Mouse (Mus musculus) megakaryocyte, embryonic 14.5 days (primary cell): ENCODE measurements at regions not wholly inside any gene's neighbourhood (a gene's known extent, or its start where the extent isn't known, plus 50 kb on each side); places are given as distances from the start of the nearest gene placed in this dataset.

ENCODE experiments used
- H3K27me3 ChIP-seq: replicated peaks from 2 replicates; pipeline ENCODE3; 2012; ENCODE audit warnings: inconsistent platforms
- H3K36me3 ChIP-seq: replicated peaks from 2 replicates; pipeline ENCODE3; 2012; ENCODE audit warnings: low read length, inconsistent platforms, mixed read lengths
- H3K4me1 ChIP-seq: 2 replicates; pipeline ENCODE4 v1.6.1; 2012; ENCODE audit warnings: inconsistent platforms
- H3K4me3 ChIP-seq: replicated peaks from 2 replicates; pipeline ENCODE3; 2012; ENCODE audit warnings: moderate library complexity, mild to moderate bottlenecking, inconsistent platforms
- H3K9me3 ChIP-seq: 2 replicates; pipeline ENCODE4 v1.6.1; 2012; ENCODE audit warnings: inconsistent platforms
- FLI1 ChIP-seq: IDR thresholded peaks from 2 replicates; pipeline ENCODE4 v1.6.1; 2012; ENCODE audit warnings: low read length, inconsistent platforms, mixed read lengths
- GATA1 ChIP-seq: IDR thresholded peaks from 3 replicates; pipeline ENCODE4 v1.6.1; 2012; ENCODE audit warnings: mixed read lengths, low read length, inconsistent platforms, borderline replicate concordance

- Histone ChIP-seq H3K4me3 (no peak overlapping the region), H3K27me3 (peaks cover 21% of the 10 kb centered on the region), H3K36me3 (no peaks in the 10 kb centered on the region), H3K9me3 (peaks cover 9% of the 10 kb centered on the region), H3K4me1 (no peaks in the 10 kb centered on the region)
- TF ChIP-seq FLI1: no peak
- no peak for TF ChIP-seq GATA1
Observed at GRCm38 (mm10) chr5:119944371-119944770, 111.9 kb downstream of the Tbx5 start.

DNA sequence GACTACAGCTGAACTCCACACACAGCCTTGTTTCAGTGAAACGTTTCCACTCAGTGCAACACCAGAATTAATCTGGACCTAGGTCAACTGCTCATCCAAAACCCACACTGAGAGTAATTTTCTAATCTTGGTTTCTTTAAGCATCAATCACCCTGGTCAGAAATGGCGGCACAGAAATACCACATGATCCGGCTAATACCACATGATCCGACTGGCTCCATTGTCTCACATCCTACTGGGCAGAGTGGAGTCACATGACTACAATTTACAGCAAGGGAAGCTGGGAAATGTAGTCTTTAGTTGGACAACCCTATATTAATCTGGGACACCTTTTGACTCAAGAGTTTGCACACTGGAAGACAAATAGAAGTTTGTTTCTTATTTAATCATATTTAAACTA, 115.9 kb downstream of the Tbx5 start:
- H3K4me3 ChIP-seq: no peak overlapping the region
- no peak for TF ChIP-seq GATA1
- TF ChIP-seq FLI1: no peak
- no peaks in the 10 kb centered on the region for H3K4me1 ChIP-seq
- H3K9me3 ChIP-seq: peaks cover 6% of the 10 kb centered on the region; the same call in 1 of the 2 replicates
- H3K27me3 ChIP-seq: peaks cover 13% of the 10 kb centered on the region
- H3K36me3 ChIP-seq: no peaks in the 10 kb centered on the region

GRCm38 (mm10) chr5:119952085-119952484, 119.6 kb downstream of the Tbx5 start:
- no peak overlapping the region for H3K4me3 ChIP-seq
- H3K36me3 ChIP-seq: no peaks in the 10 kb centered on the region
- H3K27me3 ChIP-seq: peaks cover 11% of the 10 kb centered on the region
- H3K4me1 ChIP-seq: no peaks in the 10 kb centered on the region
- TF ChIP-seq GATA1 (no peak), FLI1 (no peak)
- peaks cover 9% of the 10 kb centered on the region; the same call in 1 of the 2 replicates for H3K9me3 ChIP-seq

DNA sequence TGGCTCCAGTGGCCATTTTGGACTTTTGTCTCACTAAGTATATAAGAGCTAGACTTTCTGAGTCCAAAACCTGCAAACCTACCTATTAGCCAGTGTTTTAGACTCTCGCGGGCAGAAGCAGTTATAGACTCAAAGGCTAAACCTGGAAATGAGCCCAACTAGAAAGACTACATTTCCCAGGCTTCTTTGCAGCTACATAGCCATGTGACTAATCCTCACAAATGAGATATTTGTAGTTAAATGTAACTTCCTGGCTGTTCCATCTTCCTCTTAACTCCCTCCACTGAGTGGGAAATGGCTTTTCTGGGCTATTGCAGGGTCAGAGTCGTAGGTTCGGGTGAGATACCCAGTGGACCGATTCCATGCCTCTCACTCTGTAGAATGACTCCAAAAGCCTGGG, 120.7 kb downstream of the Tbx5 start:
- H3K4me1 ChIP-seq: no peaks in the 10 kb centered on the region
- no peaks in the 10 kb centered on the region for H3K36me3 ChIP-seq
- TF ChIP-seq FLI1 (no peak), GATA1 (no peak)
- H3K9me3 ChIP-seq: peaks cover 9% of the 10 kb centered on the region; the same call in 1 of the 2 replicates
- H3K27me3 ChIP-seq: peaks cover 8% of the 10 kb centered on the region
- H3K4me3 ChIP-seq: no peak overlapping the region

DNA sequence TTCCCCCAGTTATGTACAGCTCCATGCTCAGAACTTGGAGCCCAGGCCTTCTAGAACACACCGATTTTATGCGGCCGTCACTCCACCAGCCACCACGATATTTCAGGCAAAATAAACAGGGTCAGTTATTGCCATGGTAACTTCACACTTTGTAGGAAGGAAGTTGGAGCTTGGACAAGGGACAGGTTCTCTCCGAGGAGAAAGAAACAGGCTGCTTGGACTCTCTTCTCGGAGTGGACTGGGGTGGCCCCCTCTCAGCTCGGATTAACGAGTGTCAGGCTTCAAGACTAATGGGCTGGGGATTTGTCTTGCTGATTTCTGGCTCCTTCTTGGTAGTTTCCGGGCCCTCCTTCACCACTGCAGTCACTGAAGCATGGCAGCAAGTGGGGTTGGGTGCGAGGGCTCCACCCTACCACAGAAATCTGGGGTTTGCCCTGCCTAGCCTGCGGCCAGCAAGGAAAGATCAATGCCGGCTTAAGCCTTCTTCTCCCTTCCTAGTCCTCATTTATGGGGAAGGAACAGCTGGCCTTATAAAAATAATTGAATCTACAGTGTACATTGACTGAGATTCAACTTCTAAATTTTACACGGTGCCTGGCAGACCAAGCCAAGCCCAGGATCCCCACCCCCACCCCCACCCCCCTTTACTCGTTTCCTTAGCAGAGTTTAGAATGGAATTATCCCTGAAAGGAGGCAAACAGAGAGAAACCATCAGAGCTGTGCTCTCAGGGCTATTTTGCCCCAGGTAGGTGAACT, 121.5 kb downstream of the Tbx5 start:
- Histone ChIP-seq H3K9me3 (peaks cover 9% of the 10 kb centered on the region; the same call in 1 of the 2 replicates), H3K4me3 (no peak overlapping the region), H3K36me3 (no peaks in the 10 kb centered on the region), H3K4me1 (no peaks in the 10 kb centered on the region), H3K27me3 (peaks cover 11% of the 10 kb centered on the region)
- no peak for TF ChIP-seq FLI1
- no peak for TF ChIP-seq GATA1

DNA sequence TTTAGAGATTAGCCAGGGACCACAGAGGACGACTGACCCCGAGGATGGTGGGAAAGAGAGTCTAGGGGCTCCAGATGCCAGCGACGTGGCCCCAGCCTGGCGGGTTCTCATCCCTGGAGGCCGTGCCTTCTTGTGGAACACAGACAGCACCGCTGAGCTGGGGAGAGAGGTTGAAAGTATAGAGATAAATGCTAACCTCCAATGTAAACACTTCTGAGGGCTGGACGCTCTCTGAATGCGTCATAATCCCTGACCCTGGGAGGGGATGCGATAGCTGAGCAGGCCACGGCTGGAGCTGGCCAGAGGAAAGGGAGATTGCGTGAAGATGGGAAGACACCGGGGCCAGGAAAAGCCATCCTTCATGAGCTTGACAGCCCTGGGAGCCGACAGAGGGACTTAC, 126.5 kb downstream of the Tbx5 start:
- TF ChIP-seq GATA1 (no peak), FLI1 (no peak)
- Histone ChIP-seq H3K36me3 (no peaks in the 10 kb centered on the region), H3K27me3 (peaks cover 40% of the 10 kb centered on the region), H3K4me3 (no peak overlapping the region), H3K4me1 (no peaks in the 10 kb centered on the region), H3K9me3 (0 out of 2 replicates have a peak, but pooled peaks cover 3% of the 10 kb centered on the region)

GRCm38 (mm10) chr5:119964751-119965150, 132.3 kb downstream of the Tbx5 start:
- no peaks in the 10 kb centered on the region for H3K9me3 ChIP-seq
- H3K4me3 ChIP-seq: no peak overlapping the region
- peaks cover 50% of the 10 kb centered on the region for H3K27me3 ChIP-seq
- no peaks in the 10 kb centered on the region for H3K4me1 ChIP-seq
- TF ChIP-seq FLI1 (no peak), GATA1 (no peak)
- no peaks in the 10 kb centered on the region for H3K36me3 ChIP-seq

GRCm38 (mm10) chr5:119971286-119971685, 138.8 kb downstream of the Tbx5 start:
- TF ChIP-seq GATA1 (no peak), FLI1 (no peak)
- H3K4me3 ChIP-seq: no peak overlapping the region
- H3K9me3 ChIP-seq: no peaks in the 10 kb centered on the region
- H3K27me3 ChIP-seq: peaks cover 43% of the 10 kb centered on the region
- no peaks in the 10 kb centered on the region for H3K36me3 ChIP-seq
- no peaks in the 10 kb centered on the region; the same call in 1 of the 2 replicates for H3K4me1 ChIP-seq

GRCm38 (mm10) chr5:119972802-119973437, 140.5 kb downstream of the Tbx5 start:
- Histone ChIP-seq H3K27me3 (peaks cover 36% of the 10 kb centered on the region), H3K9me3 (no peaks in the 10 kb centered on the region), H3K4me3 (no peak overlapping the region), H3K4me1 (no peaks in the 10 kb centered on the region; the same call in 1 of the 2 replicates), H3K36me3 (no peaks in the 10 kb centered on the region)
- TF ChIP-seq GATA1 (no peak), FLI1 (no peak)

GRCm38 (mm10) chr5:119978096-119978715, 138.1 kb upstream of the Rbm19 start:
- Histone ChIP-seq H3K4me3 (no peak overlapping the region), H3K27me3 (peaks cover 29% of the 10 kb centered on the region), H3K9me3 (no peaks in the 10 kb centered on the region), H3K36me3 (no peaks in the 10 kb centered on the region), H3K4me1 (no peaks in the 10 kb centered on the region)
- no peak for TF ChIP-seq GATA1
